Mouse (Mus musculus): Measurements from ENCODE around the gene Tra2a.
"Not testable (repeated sequence)": the region's sequence is repeated elsewhere in the genome, so short reads cannot be mapped to it uniquely, and the experiment has no call there.

The Tra2a gene

DNA sequence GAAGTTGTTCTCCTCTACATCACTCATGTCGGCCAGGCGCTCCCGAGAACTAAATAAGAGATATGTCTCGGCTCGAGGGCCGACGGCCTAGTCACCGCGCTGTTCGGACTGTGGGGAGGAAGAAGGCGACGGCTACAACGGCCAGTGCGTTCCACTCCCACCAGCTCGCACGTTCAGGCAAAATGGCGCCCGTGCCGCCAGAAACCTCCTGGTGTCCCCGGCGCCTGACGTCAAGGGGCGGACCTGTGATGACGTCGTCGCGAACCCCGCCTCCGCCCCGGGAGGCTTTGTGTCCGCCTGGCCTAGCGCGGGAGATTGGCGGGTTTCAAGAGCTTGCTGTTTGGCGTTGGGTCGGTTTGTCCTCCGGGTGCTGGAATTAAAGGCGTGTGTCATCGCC is at the start of gene Tra2a:
TSS of gene Tra2a (minus strand) at position 187 of the 397 bp plus-strand sequence.
- DNase-seq: peak; percentile 96

DNA sequence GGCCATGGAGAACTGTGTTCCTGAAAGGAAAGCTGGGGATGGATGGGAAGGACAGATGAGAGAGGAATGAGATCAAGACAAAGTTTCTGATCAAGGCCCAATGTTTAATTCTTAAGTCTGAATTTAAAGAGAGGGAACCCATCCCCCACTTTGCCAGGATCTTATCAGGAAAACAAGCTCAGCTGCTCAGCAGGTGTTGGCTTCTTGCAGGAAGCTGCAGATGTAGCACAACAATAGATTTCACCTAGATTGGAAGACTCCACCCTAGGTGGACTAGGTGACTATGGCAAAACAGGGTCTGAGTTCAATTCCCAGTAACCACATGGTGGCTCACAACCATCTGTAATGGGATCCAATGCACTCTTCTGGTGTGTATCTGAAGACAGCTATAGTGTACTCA is 34.5 kb upstream of the Tra2a start:
- no peak for DNase-seq

DNA sequence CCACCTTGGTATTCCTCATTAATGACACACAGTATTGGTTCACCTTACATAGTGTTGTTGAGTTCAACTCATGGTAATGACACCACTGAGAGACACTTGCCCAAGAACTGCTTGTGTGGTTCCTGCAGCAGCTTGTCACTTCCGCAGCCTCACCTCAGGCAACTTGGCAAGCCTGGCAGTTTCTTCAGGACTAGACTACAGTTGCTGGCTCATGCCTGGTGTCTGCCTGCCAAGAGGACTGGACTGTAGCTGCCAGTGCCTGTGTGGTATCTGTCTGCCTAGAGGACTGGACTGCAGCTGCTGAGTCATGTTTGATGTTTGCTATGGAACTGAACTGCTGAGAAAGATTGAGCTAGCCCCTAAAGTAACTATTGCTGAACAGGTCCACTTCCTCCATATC is 18.3 kb upstream of the Tra2a start:
- no peak for DNase-seq

DNA sequence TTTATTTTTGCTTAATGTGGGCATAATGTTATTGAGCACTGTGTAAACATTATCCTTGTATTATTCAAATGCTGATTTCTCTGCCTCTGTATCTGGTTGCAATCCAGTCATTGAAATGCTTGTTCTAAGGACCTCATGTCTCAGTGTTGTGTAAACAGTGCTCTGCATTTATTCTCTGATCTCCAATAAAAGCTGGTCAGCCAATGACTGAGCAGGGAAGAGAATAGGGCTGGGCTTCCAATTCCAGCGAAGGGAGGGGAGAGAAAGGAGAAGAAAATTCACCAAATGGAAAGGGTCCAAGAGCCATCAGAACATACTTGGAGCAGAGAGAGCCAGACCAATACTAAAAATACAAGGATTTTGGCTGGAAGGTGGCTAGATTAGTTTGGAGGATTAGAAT is 17.1 kb upstream of the Tra2a start:
- DNase-seq: no peak

DNA sequence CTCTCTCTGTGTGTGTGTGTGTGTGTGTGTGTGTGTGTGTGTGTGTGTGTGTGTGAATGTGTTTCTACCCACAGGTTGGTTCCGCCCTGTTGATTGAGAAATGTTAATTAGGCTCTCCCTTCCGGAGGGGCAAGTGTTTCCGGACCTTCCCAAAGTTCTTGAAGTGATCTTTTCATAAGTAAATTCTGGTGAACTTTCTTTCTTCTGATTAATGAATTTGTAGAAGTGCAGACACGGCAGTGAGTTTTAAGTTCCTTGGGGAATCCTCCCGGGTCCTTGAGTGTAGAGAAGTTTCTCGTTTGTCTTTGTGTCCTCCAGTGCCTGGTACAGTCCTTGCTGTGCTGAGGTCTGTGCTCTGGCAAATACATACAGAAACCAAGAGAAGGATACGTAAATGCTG is 11.5 kb upstream of the Tra2a start:
- DNase-seq: no peak

DNA sequence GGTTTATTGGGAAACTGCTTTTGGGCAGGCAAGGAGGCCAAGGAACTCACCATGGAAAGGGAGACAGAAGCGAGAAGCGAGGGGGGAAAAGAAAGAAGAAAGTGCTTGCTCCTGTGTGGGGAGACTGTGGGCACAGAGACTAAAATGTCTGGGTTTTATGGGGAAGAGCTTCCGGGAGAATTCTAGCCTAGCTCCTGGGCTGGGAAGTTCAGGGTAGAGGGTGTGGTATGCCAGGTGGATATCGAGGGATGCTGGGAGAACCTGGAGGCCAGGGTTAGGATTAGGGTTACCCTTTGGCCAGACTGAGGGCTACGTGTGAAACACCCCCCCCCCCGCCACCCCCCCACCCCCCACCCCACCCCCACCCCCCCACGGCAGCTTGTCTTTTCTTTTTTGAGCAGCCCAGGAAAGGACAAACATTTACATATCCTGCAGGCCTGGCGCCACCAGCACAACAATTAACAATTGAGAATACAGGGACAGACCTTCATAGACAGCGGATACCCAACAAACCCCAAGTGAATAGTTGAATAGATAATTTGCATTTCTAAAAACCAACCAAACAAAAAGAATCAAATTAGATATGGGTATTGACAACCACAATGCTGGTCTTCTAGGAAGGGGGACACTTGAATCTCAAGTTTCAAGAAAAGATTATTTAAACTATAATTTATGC is 10.7 kb upstream of the Tra2a start:
- DNase-seq: no peak

DNA sequence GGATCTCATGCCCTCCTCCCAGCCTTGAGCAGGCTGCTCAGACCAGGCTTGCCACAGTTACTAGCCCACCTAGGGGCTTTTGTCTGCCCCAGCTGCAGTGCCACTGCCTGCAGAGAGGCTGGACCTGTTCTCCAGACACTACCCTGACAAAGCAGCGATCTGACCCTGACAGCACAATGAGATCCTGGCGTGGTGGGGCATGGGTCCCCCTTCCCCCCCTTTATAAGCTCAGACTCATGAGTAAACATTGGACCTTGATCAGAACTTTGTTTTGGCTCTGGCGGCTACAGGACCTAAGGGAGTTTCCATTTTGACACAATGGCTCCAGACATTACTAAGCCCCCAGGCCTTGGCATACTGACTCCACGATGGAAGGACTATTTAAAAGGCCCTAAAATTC is 10.1 kb upstream of the Tra2a start:
- DNase-seq: no peak

DNA sequence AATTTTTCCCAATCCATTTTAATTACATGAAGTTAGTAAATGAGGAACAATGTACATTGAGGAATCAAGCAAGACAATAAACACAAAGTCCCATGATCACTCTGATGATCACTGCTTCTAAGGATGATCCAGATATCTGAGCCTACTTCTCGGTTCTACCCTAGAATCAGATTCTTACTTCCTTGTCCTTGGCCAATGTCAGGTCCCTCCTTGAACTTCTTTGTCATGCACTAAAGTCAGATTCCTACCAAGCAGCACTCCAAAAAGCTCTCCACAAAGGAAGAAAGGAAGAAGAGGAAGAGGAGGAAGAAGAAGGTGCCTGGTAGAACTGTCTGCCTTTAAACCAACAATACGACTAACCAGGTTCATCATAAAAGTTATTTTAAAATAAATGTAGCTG is 9.0 kb upstream of the Tra2a start:
- no peak for DNase-seq

DNA sequence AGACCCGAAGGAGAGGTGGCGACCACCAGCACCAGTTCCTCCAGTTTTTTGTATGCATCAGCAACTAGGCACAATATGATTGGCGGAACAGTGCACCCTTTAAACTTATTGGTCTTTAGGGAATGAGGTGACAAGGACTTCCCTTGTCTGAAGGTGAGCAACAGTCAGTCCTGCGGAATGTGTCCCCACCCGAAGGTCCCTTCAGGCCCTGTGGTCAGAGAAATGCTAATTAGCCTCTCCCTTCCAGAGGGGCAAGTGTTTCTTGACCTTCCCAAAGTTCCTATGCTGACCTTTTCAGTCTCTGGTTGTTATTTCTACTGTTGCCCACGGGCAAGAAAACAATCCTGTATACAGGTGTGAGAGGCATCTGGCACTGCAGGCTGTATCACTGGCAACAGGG is 8.0 kb upstream of the Tra2a start:
- DNase-seq: no peak

DNA sequence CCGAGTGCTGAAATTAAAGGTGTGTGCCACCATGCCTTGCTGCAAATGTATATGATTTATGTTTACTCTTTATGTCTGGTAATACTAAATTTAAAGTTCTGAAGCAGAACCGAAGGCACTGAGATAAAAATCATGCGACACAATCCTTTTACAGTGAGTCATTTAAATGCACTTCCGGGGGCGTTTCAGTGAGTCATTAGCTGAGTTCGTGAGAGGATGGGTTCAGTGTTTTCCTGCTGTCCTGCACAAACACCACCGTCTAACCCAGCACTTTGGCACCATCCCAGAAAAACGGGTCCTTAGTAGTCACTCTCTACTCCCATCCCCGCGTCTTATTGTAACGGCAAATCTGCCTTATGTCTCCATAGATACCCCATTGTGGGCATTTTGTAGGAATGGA is 6.1 kb upstream of the Tra2a start:
- no peak for DNase-seq

DNA sequence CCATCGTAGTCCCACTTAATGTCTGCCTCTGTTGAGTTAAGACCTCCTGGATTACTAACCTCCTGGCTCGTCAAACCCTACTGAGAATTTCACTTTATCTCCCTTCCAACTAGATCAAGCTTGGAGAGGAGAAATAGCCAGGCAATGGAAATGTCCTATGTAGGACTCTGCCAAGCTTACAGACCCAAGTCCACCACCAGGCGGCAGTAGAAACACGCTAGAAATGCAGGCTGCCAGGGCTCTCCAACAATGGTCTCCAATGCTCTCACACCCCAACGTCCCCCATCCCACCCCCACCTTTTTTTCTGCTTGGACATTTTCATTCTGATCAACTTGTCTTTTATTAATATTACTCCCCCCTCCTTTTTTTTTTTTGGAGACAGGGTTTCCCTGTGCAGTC is 5.4 kb upstream of the Tra2a start:
- DNase-seq: peak; percentile 68 to 80

DNA sequence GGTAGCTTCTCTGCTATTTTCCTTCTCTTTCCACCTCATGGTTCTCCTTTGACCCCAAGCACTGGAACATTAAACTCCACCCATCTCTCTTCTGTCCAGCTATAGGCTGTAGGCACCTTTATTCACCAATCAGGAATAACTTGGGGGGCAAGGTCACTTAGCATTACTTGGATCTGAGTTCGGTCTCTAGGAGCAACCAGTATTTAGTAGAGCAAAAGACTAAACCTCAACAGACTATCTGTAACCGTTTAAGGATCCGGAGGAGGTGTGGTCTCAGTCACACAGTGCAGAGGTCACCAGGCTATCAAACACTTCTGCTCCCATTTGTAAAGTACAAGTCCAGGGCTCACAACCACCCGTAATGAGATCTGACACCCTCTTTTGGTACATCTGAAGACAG is 3.9 kb upstream of the Tra2a start:
- no peak for DNase-seq

DNA sequence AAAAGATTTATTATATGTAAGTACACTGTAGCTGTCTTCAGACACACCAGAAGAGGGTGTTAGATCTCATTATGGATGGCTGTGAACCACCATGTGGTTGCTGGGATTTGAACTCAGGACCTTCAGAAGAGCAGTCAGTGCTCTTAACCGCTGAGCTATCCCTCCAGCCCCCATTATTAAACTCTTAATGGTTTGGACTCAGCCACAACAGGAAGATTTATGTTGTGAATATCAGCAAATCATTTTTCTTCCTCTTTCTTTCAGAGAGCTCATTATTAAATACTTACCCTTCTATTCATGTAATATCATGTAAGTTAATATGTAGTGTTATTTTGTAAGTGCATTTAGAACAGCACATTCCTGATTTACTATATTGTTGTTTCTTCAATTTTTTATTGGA is 1.4 kb upstream of the Tra2a start:
- not testable (repeated sequence) for DNase-seq

DNA sequence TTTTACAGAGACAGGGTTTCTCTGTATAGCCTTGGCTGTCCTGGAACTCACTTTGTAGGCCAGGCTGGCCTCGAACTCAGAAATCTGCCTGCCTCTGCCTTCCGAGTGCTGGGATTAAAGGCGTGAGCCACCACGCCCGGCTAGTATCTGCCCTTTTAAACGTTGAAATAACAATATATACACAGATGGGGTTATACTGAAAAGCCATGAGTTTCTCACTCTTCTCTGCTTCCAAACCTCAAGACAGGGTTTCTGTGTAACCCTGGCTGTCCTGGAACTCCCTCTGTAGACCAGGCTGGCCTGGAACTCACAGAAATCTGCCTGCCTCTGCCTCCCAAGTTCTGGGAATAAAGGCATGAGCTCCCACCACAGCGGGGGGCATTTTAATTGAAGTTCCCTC is 613 bp upstream of the Tra2a start:
- not testable (repeated sequence) for DNase-seq

DNA sequence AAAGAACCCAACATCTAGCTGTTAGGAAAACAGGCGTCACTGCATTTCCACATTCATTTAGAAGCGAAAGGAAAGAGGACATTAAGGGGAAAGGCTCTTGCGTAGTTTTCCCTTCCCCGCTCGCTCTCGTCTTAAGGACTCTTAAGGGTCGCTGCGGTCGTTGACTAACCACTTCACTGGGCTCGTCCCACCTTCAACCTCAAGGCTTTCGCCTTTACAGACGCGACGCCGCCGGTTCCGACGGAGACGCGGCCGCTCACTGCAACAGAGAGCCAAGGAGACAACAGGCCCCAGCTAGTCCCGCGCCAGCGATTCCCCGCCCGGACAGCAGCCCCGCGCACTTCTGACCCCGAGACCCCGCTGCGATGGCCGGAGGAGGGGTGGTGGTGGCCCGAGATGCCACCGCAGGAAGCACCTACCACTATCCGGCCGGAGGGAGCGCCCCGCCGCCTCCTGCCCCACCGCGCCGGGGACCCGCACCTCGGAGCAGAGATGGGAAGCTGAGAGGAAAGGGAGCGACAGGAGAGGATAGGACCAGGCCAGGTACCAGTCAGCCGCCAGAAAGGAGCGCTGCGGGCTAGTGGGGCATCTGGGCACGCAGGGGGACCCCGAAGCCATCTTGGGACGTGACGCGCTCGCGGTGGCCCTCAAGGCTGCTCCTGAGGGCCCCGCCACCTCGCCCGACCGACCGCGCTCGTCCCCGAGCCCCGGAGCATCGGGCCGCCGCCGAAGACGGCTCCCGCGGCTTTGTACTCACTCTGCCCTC is 569 bp downstream of the Tra2a start:
- peak in 1 of 2 experiments; percentile 69 for DNase-seq

DNA sequence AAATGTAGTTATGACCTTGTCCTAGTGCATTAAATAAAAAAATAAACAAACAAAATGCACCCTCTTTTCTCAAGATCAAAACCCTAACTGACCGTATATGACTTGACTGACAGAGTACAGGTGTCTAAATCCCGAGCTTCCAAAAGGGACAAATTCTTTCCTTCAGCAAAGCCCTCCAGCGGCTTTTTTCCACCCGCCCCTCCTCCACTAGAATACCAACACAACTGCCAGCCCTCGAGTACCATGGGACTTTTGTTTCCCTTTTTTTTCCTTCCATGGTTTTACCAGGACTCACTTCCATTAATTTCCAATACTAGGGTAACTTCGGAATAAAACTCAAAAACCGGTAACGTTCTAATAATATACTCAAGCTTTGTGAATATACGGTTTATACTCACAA is 1.4 kb downstream of the Tra2a start:
- DNase-seq: no peak

DNA sequence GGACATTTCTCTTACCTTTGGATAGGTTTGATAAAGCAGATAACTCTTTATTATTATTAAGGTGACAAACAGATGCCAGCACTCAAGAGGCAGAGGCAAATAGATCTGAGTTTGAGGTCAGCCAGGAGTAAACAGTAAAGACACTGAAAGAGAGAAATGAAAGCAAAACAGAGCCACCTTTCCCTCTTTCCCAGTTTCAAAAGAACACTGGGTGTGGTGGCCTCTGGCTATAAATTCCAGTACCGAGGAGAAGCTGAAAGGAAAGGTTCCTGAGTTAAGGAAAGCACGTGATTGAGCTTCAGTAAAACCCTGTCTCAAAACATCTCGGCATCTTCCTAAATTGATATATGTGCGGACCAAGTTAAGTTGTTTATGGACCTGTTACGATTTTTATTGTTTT is 4.1 kb downstream of the Tra2a start:
- no peak for DNase-seq

DNA sequence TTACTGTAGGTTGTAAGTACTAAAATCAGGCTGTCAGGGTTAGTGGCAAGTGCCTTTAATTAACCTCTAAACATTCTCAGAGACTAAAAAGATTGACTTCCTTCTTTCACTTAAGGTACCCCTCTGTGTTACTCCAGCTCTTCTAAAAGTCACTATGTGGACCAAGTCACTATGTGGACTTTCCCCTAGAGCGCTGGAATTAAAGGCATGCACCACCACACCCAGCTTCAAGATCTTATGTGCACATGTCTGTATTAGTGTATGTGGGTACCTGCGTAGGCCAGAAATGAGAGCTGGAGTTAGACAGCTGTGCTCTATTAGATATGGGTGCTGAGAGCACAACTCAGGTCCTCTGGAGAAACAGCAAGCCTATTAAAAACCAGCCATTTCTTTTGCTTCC is 6.0 kb downstream of the Tra2a start:
- DNase-seq: no peak

DNA sequence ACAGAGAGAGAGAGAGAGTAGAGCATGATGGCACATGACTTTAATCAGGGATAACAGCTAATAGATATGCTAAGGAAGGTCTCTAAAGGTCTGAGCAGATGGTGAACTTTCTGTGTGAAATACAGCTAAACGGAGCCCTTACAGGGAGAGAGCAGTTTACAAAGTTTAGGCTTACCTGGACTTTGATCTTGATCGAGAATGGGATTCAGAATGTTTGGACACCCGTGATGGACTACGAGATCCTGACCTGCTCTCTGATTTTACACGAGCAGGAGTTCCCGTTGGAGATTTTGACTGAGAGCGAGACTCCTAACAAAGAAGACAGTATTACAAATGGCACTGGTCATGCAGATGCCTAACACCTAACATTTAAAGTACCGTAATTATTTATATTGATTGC is 11.6 kb downstream of the Tra2a start:
- no peak for DNase-seq

DNA sequence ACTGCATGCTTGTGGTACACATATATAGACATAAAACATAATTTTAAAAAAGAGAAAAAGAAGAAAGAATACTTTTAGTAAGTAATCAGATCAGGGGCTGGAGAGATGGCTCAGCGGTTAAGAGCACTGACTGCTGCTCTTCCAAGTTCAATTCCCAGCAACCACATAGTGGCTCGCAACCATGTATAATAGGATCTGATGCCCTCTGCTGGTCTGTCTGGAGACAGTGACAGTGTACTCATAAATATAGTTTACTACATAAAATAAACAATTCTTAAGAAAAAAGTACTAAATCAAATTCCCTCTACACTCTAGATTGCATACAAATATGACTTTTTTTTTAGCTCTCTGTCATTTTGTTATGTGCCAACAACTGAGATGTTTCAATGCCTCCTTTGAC is 12.6 kb downstream of the Tra2a start:
- no peak for DNase-seq

DNA sequence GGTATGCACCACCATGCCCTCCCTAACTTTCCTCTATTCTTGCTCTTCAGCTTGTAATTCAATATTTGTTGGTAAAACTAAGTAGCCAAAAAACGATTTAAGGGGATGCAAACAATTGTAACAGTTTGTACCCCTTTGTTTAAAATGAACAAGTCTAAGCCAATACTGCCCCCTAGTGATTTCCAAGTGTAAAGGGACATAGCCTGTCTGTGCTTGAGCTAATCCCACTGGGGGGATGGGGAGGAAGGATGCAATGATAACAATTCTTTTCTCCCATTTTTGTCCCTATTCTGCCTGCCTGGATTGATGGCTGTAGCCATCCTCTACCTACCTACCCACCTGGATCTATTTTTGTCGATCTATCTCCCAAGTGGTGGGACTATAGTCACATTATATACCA is 16.6 kb downstream of the Tra2a start:
- no peak for DNase-seq

DNA sequence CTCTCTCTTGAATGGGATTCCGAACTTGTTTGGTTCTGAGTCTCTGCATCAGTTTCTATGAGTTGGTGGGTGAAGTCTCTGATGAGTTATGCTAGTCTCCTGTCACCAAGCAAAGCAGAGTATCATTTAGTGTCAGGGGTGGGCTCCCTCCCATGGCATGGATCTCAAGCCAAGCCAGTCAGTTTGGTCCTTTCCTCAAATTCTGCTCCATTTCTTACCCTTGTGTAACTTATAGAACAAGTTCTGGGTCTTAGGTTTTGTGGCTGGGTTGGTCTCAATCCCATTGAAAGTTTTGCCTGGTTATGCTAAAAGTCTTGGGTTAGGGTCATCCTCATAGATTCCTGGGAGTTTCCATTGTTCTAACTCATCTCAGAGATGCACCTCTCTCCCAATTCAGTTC is 21.5 kb downstream of the Tra2a start:
- no peak for DNase-seq

DNA sequence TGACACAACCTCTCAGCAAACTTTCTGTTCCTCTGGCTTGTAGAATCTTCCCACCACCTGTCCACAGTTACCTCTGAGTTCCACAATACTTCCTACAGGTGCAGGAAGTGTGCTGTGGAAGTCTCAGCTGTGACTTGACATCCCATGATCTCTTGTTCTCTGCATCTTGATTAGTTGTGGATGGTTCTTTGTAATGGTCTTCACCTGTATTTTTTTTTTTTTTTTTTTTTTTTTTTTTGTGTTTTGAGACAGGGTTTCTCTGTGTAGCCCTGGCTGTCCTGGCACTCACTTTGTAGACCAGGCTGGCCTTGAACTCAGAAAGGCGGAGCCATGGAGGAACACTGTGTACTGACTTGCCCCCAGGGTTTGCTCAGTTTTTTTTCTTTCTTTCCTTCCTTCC is 22.3 kb downstream of the Tra2a start:
- no peak for DNase-seq

DNA sequence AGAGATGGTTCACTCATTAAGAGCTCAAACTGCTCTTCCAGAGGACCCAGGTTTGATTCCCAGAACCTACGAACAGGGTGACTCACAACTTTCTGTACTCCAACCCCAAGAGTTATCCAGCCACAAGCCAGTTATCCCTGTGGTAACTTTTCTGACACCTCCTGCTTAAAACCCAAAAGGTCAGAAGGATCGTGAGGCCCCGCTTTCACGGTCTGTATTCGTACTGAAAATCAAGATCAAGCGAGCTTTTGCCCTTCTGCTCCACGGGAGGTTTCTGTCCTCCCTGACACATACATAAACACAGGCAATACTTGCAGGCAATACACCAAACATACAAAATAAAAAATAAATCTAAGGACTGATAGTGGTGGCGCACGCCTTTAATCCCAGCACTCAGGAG is 27.5 kb downstream of the Tra2a start:
- peak; percentile 96 to 100 for DNase-seq

DNA sequence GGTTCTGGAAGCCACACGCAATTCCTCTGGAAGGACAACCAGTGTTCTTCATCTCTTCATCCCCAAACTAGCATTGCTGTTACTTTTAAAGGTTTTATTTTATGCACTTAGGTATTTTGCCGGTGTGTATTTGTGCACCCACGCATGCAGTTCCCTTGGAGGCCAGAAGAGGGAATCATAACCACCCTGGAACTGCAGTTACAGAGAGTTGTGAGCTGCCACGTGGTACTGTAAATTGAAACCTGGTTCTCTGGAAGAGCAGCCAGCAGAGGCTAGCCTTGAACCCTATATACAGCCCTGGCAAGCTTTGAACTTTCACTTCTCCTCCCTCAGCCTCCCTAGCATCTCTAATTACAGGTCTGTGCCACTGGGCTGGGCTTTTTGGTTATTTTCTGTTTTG is 30.5 kb downstream of the Tra2a start:
- DNase-seq: peak; percentile 40

Data from thymus, postnatal 36 days (tissue).